Mouse (Mus musculus) intestine, postnatal 0 days (tissue): ENCODE data around the gene Pycard. TPM values are rescaled to one million over a fixed set of nuclear protein-coding genes. Genes with fewer than 3 reads are reported as not detected.

Experiments used
- ATAC-seq: fragments of 200-750 bp; cut with Nextera tagmentation; 2 replicates; pipeline ENCODE4 v1.8.0; 2017; ENCODE audit warnings: mild to moderate bottlenecking, moderate TSS enrichment, moderate library complexity
- H3K27ac ChIP-seq: fragments of 300-500 bp; sonication (generic); 2 replicates; pipeline ENCODE4 v1.5.1; 2014; ENCODE audit warnings: mild to moderate bottlenecking, low read depth, low read length, moderate library complexity
- H3K27me3 ChIP-seq: fragments of 300-500 bp; sonication (generic); replicated peaks from 2 replicates; pipeline ENCODE4 v1.6.1; 2014; ENCODE audit warnings: low read length, mixed read lengths; ENCODE audit not compliant: control insufficient read depth, insufficient read depth
- H3K36me3 ChIP-seq: fragments of 300-500 bp; sonication (generic); 2 replicates; pipeline ENCODE4 v1.6.1; 2014; ENCODE audit warnings: mild to moderate bottlenecking, moderate library complexity; ENCODE audit not compliant: control insufficient read depth, insufficient read depth
- H3K4me1 ChIP-seq: fragments of 300-500 bp; sonication (generic); replicated peaks from 2 replicates; pipeline ENCODE4 v1.6.1; 2014; ENCODE audit warnings: antibody characterized with exemption, low read length, mixed read lengths; ENCODE audit not compliant: control insufficient read depth, insufficient read depth
- H3K4me2 ChIP-seq: fragments of 300-500 bp; sonication (generic); replicated peaks from 2 replicates; pipeline ENCODE4 v1.6.1; 2014; ENCODE audit warnings: low read depth, mild to moderate bottlenecking, moderate library complexity
- H3K4me3 ChIP-seq: fragments of 300-500 bp; sonication (generic); 2 replicates; pipeline ENCODE4 v1.5.1; 2014; ENCODE audit warnings: low read depth, low read length
- H3K9ac ChIP-seq: fragments of 300-500 bp; sonication (generic); 2 replicates; pipeline ENCODE4 v1.6.1; 2014; ENCODE audit warnings: mild to moderate bottlenecking, low read depth, low read length
- H3K9me3 ChIP-seq: fragments of 300-500 bp; sonication (generic); 2 replicates; pipeline ENCODE4 v1.6.1; 2016; ENCODE audit warnings: mixed run types; ENCODE audit not compliant: control insufficient read depth
- CTCF ChIP-seq: sonication (generic); IDR thresholded peaks from 2 replicates; pipeline ENCODE4 v1.5.1; 2016; ENCODE audit warnings: low read depth, mild to moderate bottlenecking, control low read depth, antibody characterized with exemption, moderate library complexity
- WGBS: fragments of 180-500 bp; shearing (Covaris S2); extraction: QIAGEN DNeasy Blood & Tissue Kit; methylation state at CpG from one replicate; pipeline ENCODE4 v1.1.7; 2014; 5-methylcytosine and 5-hydroxymethylcytosine counted together
- polyA plus RNA-seq: library from polyadenylated mRNA; unstranded; fragments of >200 nt; fragmentation: Nextera tagmentation; extraction: Ambion mirVana; gene quantifications from 2 replicates; pipeline ENCODE4 v1.2.1, GENCODE M21; 2015

Pycard gene
- polyA plus RNA-seq, 1 experiment from 2014 or later, result 537 TPM

DNA sequence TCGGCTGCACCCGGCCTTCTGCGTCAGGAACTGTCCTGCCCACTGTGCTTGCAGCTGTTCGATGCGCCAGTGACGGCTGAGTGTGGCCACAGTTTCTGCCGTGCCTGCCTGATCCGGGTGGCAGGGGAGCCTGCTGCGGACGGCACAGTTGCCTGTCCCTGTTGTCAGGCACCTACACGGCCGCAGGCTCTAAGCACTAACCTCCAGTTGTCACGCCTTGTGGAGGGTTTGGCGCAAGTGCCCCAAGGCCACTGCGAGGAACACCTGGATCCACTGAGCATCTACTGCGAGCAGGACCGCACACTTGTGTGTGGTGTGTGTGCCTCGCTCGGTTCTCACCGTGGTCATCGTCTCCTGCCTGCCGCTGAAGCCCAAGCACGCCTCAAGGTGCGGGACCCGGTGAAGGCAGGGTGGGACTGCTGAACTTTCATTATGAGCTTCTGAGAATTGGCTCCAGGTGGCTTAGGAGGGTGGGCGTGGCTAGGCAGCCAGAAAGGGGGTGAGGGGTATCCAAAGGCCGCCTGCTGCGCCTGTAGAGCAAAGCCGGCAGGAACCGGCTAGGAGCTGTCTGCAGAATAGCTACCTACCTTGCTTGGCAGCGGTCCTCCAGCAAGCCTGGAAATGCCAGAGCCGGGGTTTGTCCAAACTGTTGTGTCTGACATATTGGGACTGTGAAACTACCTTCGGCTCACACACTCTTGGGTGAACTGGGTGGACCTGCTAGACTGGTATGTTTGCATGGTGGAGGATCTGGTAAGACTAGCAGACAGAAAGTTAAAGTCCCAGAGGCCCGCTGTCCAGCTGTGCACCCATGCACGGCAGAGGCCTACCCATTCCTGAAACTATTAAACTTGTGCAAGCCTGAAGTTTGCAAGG lies 11.1 kb upstream of the Pycard start:
- no peaks in the 10 kb centered on the region for H3K36me3 ChIP-seq
- peak overlapping the region; percentile 47 for H3K9ac ChIP-seq
- no peaks in the 10 kb centered on the region for H3K9me3 ChIP-seq
- H3K4me1 ChIP-seq, result peaks cover 19% of the 10 kb centered on the region
- peak overlapping the region; percentile 59 for H3K4me2 ChIP-seq
- ATAC-seq, result peak; percentile 80
- TF ChIP-seq CTCF, result no peak
- H3K4me3 ChIP-seq, result peak overlapping the region; percentile 29
- 15% methylated on average over 35 of the region's 35 CpGs for WGBS
- no peaks in the 10 kb centered on the region for H3K27me3 ChIP-seq
- H3K27ac ChIP-seq, result peak overlapping the region; percentile 91

DNA sequence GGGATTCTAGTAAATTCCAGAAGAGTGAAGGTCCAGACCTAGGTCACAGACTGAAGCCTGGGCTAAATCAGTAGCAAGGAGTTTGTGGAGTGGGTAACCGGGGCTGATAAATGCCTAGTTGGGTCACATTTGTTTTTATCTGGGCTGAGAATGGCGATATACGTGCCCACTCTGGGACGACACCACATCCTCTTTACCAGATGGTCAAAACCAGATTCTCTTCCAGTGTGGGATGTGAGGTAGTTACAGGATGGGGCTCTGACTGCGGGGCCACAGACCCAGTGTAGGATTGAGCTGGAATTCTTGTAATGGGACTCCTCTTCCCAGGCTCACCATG lies 10.5 kb upstream of the Pycard start:
- ATAC-seq, result no peak; the same call in 1 of the 2 replicates
- no peaks in the 10 kb centered on the region for H3K27me3 ChIP-seq
- no peak for TF ChIP-seq CTCF

DNA sequence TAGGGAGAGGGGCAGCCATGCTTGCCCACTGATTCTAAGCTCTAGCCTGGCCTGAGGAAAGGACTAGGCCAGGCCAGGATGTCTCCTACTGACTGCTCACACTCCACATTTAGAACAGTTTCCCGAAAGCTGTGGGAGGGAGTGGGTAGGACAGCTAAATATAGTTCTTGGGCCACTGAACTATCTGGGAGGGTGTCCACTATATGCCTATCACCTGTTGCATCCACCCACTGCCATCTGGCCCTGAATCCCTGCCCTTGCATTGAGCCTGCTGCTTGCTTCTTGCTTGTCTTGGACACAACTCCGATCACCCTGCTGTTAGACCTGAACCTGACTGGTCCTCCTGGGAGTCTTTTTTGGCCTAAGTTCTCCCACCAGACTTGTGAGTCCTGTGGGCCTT lies 10.0 kb upstream of the Pycard start, which contains the start of gene Trim72:
Gene Trim72 (plus strand): TSS at position 262 of the 400 bp plus-strand sequence.
- TF ChIP-seq CTCF, result no peak
- Histone ChIP-seq H3K4me1 (peaks cover 19% of the 10 kb centered on the region), H3K4me2 (peak within 1 kb of the TSS; percentile 59), H3K36me3 (no peaks in the 10 kb centered on the region), H3K27me3 (no peaks in the 10 kb centered on the region), H3K9me3 (no peaks in the 10 kb centered on the region), H3K27ac (peak within 1 kb of the TSS; percentile 91), H3K4me3 (peak within 1 kb of the TSS; percentile 29), H3K9ac (peak within 1 kb of the TSS; percentile 47)
- 58% methylated on average over 2 of the region's 2 CpGs for WGBS
- ATAC-seq, result no peak

More for the DNA sequence above, 10.5 kb upstream of the Pycard start:
- peaks cover 19% of the 10 kb centered on the region for H3K4me1 ChIP-seq
- WGBS, result 48% methylated on average over 5 of the region's 5 CpGs
- peak overlapping the region; percentile 47 for H3K9ac ChIP-seq
- H3K27ac ChIP-seq, result peak overlapping the region; percentile 91
- H3K36me3 ChIP-seq, result no peaks in the 10 kb centered on the region
- peak overlapping the region; percentile 29 for H3K4me3 ChIP-seq
- H3K9me3 ChIP-seq, result no peaks in the 10 kb centered on the region
- peak overlapping the region; percentile 59 for H3K4me2 ChIP-seq

DNA sequence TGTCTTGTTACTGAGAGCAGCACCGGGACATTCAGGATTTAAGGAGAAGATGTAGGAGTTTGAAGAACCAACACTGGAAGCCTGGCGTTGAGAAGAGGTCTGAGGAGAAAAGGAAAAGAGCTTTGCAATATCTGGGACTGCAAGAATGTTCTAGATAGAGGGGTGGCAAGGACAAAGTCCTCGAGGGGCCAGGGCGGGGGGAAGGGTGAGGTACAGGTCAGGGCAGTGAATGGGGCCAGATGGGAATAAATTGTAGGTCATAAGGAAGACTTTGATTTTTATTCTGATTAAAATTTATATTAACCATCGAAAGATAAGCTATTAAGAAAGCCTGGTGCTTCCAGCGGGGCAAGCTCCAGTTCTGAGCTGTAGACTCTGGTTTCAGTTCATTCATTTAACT lies 9.4 kb upstream of the Pycard start:
- TF ChIP-seq CTCF, result no peak
- H3K36me3 ChIP-seq, result no peaks in the 10 kb centered on the region
- peaks cover 19% of the 10 kb centered on the region for H3K4me1 ChIP-seq
- H3K4me2 ChIP-seq, result peak overlapping the region; percentile 59; the same call in 1 of the 2 replicates
- peak; percentile 67 for ATAC-seq
- 43% methylated on average over 6 of the region's 6 CpGs for WGBS
- H3K27me3 ChIP-seq, result no peaks in the 10 kb centered on the region
- H3K27ac ChIP-seq, result peak overlapping the region; percentile 91
- H3K9me3 ChIP-seq, result no peaks in the 10 kb centered on the region
- H3K4me3 ChIP-seq, result no peak overlapping the region
- H3K9ac ChIP-seq, result no peak overlapping the region

DNA sequence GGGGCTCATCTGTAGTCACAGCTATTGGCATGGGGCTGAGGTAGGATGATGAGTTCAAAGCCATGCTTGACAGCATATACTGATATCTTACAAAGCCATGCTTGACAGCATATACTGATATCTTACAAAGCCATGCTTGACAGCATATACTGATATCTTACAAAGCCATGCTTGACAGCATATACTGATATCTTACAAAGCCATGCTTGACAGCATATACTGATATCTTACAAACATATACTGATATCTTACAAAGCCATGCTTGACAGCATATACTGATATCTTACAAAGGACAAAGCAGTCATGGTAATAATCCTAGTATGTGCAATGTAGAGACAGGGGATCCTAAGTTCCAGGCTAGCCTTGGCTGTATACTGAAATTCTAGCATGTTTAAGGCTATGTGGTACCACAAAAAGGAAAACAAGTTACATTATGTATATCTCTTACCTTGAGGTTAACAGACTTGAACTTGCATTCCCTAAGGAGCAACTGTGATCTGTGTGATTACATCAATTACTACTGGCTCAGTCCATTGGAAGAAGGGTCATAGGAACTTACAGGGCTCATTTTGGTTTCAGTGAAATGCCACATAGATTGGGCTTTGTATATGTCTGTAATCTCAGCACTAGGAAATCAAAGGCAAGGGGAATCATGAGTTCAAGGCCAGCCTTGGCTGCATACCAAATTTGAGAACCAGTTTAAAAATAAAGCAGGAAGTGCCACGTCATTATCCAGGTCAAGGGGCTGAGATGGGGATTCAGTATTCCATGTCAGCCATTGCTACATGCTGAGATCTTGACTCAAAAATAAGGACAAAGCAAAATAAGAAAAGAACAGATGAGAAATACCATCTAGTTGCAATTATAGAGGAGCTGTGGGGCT lies 6.6 kb upstream of the Pycard start:
- H3K27ac ChIP-seq, result no peak overlapping the region
- no peak for ATAC-seq
- H3K4me1 ChIP-seq, result peaks cover 16% of the 10 kb centered on the region
- H3K9me3 ChIP-seq, result no peaks in the 10 kb centered on the region
- no peaks in the 10 kb centered on the region for H3K36me3 ChIP-seq
- H3K4me2 ChIP-seq, result no peak overlapping the region
- H3K27me3 ChIP-seq, result no peaks in the 10 kb centered on the region
- H3K4me3 ChIP-seq, result no peak overlapping the region
- no peak overlapping the region for H3K9ac ChIP-seq
- no peak for TF ChIP-seq CTCF
- 33% methylated on average over 1 of the region's 1 CpGs for WGBS

DNA sequence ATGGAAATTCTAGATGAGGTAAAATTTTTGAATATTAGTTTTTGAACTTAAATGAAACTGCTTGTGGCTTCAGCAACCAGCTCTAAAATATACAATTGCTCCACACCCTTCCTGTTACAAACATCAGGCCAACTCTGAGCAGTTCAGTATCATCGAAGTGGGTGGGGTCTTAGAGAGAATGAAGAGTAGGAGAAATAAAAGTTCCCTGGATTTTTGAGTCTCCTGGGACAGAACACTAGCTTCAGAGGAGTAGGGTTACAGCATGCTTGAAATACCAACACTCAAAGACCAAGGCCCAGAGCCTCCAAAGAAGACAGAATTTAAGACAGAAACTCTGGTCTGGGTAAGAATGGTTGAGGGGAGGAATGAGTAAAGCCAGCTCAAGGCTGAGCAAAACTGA lies 5.8 kb upstream of the Pycard start:
- Histone ChIP-seq H3K9ac (no peak overlapping the region), H3K36me3 (no peaks in the 10 kb centered on the region), H3K4me3 (no peak overlapping the region), H3K4me2 (no peak overlapping the region), H3K9me3 (no peaks in the 10 kb centered on the region), H3K4me1 (peaks cover 11% of the 10 kb centered on the region), H3K27me3 (no peaks in the 10 kb centered on the region), H3K27ac (no peak overlapping the region)
- WGBS, result 38% methylated on average over 1 of the region's 1 CpGs
- no peak for ATAC-seq
- TF ChIP-seq CTCF, result no peak
